Comparison of ENCODE assay signal across 8 mouse cellular contexts in genomic region chr2:167123936-167124335, GRCm38 (mm10).
DNase-seq lines count a peak whose midpoint lies in the region; ATAC-seq and TF ChIP-seq lines count a peak whose summit lies in the region.

No protein-coding gene starts in this region.

- H3K9me3 ChIP-seq in lung, embryonic 14.5 days (ENCODE audit: low read depth, low read length), result no peaks in the 10 kb centered on the region
- no peaks in the 10 kb centered on the region for H3K9me3 ChIP-seq in hindbrain, embryonic 14.5 days (ENCODE audit: control insufficient read depth, low read length)

- DNase-seq in adrenal gland, adult (ENCODE audit: inconsistent age in 2 of 2, low spot score in 1 of 2), result peak; percentile 59 to 79
- DNase-seq in adrenal gland, postnatal 4 days (ENCODE audit: low spot score in 2 of 2), result no peak
- peak; percentile 74 for DNase-seq in lung, embryonic 14.5 days
- no peak for DNase-seq in lung, postnatal 36 days
- DNase-seq in hindbrain, embryonic 14.5 days (ENCODE audit: low spot score), result peak; percentile 63
- DNase-seq in retina, embryonic 14.5 days (ENCODE audit: low spot score), result peak; percentile 28
- no peak for DNase-seq in thymus, postnatal 10 days (ENCODE audit: low spot score in 2 of 2)

- WGBS in lung, embryonic 14.5 days, result 27% methylated on average over 11 of the region's 11 CpGs
- 24% methylated on average over 11 of the region's 11 CpGs for WGBS in hindbrain, embryonic 14.5 days

- H3K36me3 ChIP-seq in lung, embryonic 14.5 days (ENCODE audit: insufficient read depth), result no peaks in the 10 kb centered on the region
- no peaks in the 10 kb centered on the region for H3K36me3 ChIP-seq in hindbrain, embryonic 14.5 days (replicated peaks; ENCODE audit: control insufficient read depth, insufficient read depth)

- no peak overlapping the region for H3K4me2 ChIP-seq in lung, embryonic 14.5 days
- H3K4me2 ChIP-seq in hindbrain, embryonic 14.5 days (replicated peaks), result no peak overlapping the region

- no peak overlapping the region for H3K9ac ChIP-seq in lung, embryonic 14.5 days
- no peak overlapping the region for H3K9ac ChIP-seq in hindbrain, embryonic 14.5 days

- ATAC-seq in lung, embryonic 14.5 days (ENCODE audit: insufficient read depth), result peak; percentile 48
- ATAC-seq in hindbrain, embryonic 14.5 days (ENCODE audit: low FRiP score), result peak; percentile 66; the same call in 1 of the 2 replicates
- no peak for ATAC-seq in inflammation-experienced regulatory T-cells, adult 6 months

- no peak overlapping the region; the same call in 1 of the 2 replicates for H3K27ac ChIP-seq in lung, embryonic 14.5 days (ENCODE audit: low read depth)
- peak overlapping the region; percentile 58 for H3K27ac ChIP-seq in hindbrain, embryonic 14.5 days

- TF ChIP-seq CTCF in lung, embryonic 14.5 days (IDR thresholded peaks at IDR 0.05; ENCODE audit: low read depth), result no peak

- H3K4me1 ChIP-seq in lung, embryonic 14.5 days (ENCODE audit: insufficient read depth), result peaks cover 9% of the 10 kb centered on the region
- peaks cover 6% of the 10 kb centered on the region; the same call in 1 of the 2 replicates for H3K4me1 ChIP-seq in hindbrain, embryonic 14.5 days (replicated peaks; ENCODE audit: control insufficient read depth, insufficient read depth, low read length)

- H3K4me3 ChIP-seq in lung, embryonic 14.5 days (ENCODE audit: low read depth, low read length), result no peak overlapping the region
- no peak overlapping the region for H3K4me3 ChIP-seq in hindbrain, embryonic 14.5 days (replicated peaks; ENCODE audit: low read length)

- H3K27me3 ChIP-seq in lung, embryonic 14.5 days (ENCODE audit: insufficient read depth, low read length), result no peaks in the 10 kb centered on the region
- no peaks in the 10 kb centered on the region for H3K27me3 ChIP-seq in hindbrain, embryonic 14.5 days (ENCODE audit: control insufficient read depth, insufficient read depth, low read length)

Comparison
In these comparisons a context has a peak if more than half of its experiments do, and no peak if none do; other contexts are left out.
1. DNase-seq: peak in adrenal gland, adult (2 of 2), lung, embryonic 14.5 days (single experiment), hindbrain, embryonic 14.5 days (single experiment) and retina, embryonic 14.5 days (single experiment); none in adrenal gland, postnatal 4 days (0 of 2), lung, postnatal 36 days (single experiment) and thymus, postnatal 10 days (0 of 2).